Mouse (Mus musculus) ES-E14 (cell line): ENCODE data around the gene Tgfbr2.

Experiments
- CHD2 ChIP-seq: IDR thresholded peaks from 2 replicates; pipeline ENCODE4 v1.6.1; 2014; ENCODE audit warnings: mild to moderate bottlenecking, low read depth, low read length, inconsistent platforms
- HCFC1 ChIP-seq: IDR thresholded peaks from 2 replicates; pipeline ENCODE4 v1.6.1; 2012; ENCODE audit warnings: low read length, inconsistent platforms, borderline replicate concordance; ENCODE audit not compliant: insufficient read depth
- ZC3H11A ChIP-seq: IDR thresholded peaks from 2 replicates; pipeline ENCODE4 v1.6.1; 2012; ENCODE audit warnings: low read depth, mild to moderate bottlenecking, inconsistent platforms, low read length, borderline replicate concordance
- ZNF384 ChIP-seq: IDR thresholded peaks from 2 replicates; pipeline ENCODE4 v1.6.1; 2012; ENCODE audit warnings: low read depth, low read length, inconsistent platforms

DNA sequence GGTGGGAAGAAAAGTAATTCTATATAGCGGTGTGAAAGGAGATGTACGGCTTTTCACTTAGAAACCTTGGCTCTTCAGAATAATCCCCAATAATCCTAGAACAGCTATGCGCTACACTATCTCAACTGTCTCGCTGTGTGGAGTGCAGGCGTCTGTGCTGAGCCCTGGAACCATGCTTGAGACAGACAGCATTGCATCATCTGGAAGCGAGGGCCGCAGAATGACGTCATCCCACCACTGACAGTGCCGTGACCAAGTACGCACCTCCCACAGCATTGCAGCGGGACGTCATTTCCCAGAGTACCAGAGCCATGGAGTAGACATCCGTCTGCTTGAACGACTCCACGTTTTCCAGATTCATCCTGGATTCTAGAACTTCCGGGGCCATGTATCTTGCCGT lies 70.4 kb downstream of the Tgfbr2 start:
- no peak for TF ChIP-seq ZC3H11A
- TF ChIP-seq HCFC1: no peak
- no peak for TF ChIP-seq ZNF384
- TF ChIP-seq CHD2: no peak
